Mouse (Mus musculus): ENCODE results near the gene Hist3h2a. TPM values are rescaled to one million over a fixed set of nuclear protein-coding genes. Genes with fewer than 3 reads are reported as not detected.
A peak's percentile ranks its signal among the peaks of the same experiment; 100 is the strongest.

Hist3h2a gene
- 28.2 and 33.2 TPM in 2 replicates for polyA plus RNA-seq (2012; rRNA removed)
- 25.4 and 26.0 TPM in 2 replicates for polyA plus RNA-seq (2014; fragmentation: Nextera tagmentation; extraction: Ambion mirVana)

- Histone ChIP-seq H3K36me3 (ENCODE audit: control insufficient read depth, insufficient read depth, low read length) (peaks cover 9% of the 10 kb centered on the region), H3K27ac (replicated peaks; ENCODE audit: low read depth, low read length) (peak within 1 kb of the TSS; percentile 96), H3K4me2 (replicated peaks; ENCODE audit: low read depth, low read length, severe bottlenecking) (peak within 1 kb of the TSS; percentile 86), H3K4me3 (replicated peaks; ENCODE audit: low read length) (peak within 1 kb of the TSS; percentile 68), H3K27me3 (ENCODE audit: control insufficient read depth, insufficient read depth, low read length) (no peaks in the 10 kb centered on the region), H3K9ac (ENCODE audit: low read depth, low read length, severe bottlenecking) (peak within 1 kb of the TSS; percentile 86), H3K9me3 (ENCODE audit: control insufficient read depth, low read length) (no peaks in the 10 kb centered on the region), H3K4me1 (ENCODE audit: control insufficient read depth, insufficient read depth, low read length) (peaks cover 21% of the 10 kb centered on the region; the same call in 1 of the 2 replicates)
- peak; percentile 94 for ATAC-seq (ENCODE audit: low FRiP score, low read depth)
- under 1% methylated on average over 48 of the region's 49 CpGs for WGBS
- DNase-seq (ENCODE audit: low spot score) = peak; percentile 100
- TF ChIP-seq POLR2A (IDR thresholded peaks at IDR 0.05; ENCODE audit: borderline replicate concordance, extremely low read depth, insufficient read depth, insufficient read length) = peak; percentile 90; the same call in 1 of the 2 replicates
These were observed at the start of gene Hist3h2a, which contains the start of gene Trim17 for GRCm38 (mm10) chr11:58954420-58955142. Gene Hist3h2a, plus strand, starts transcription at chr11:58954685. Gene Trim17, plus strand, starts transcription at chr11:58954685.

- 48% methylated on average over 6 of the region's 6 CpGs for WGBS
- peak; percentile 32 for DNase-seq (ENCODE audit: low spot score)
- no peak overlapping the region for H3K27ac ChIP-seq (replicated peaks; ENCODE audit: low read depth, low read length)
- no peak overlapping the region for H3K9ac ChIP-seq (ENCODE audit: low read depth, low read length, severe bottlenecking)
- no peaks in the 10 kb centered on the region for H3K27me3 ChIP-seq (ENCODE audit: control insufficient read depth, insufficient read depth, low read length)
- H3K4me1 ChIP-seq (ENCODE audit: control insufficient read depth, insufficient read depth, low read length) = peaks cover 9% of the 10 kb centered on the region
- H3K9me3 ChIP-seq (ENCODE audit: control insufficient read depth, low read length) = no peaks in the 10 kb centered on the region
- no peak for ATAC-seq (ENCODE audit: low FRiP score, low read depth)
- H3K4me2 ChIP-seq (replicated peaks; ENCODE audit: low read depth, low read length, severe bottlenecking) = peak overlapping the region; percentile 82; the same call in 1 of the 2 replicates
- peak overlapping the region; percentile 82 for H3K4me3 ChIP-seq (replicated peaks; ENCODE audit: low read length)
- peaks cover 25% of the 10 kb centered on the region for H3K36me3 ChIP-seq (ENCODE audit: control insufficient read depth, insufficient read depth, low read length)
- no peak for TF ChIP-seq POLR2A (IDR thresholded peaks at IDR 0.05; ENCODE audit: borderline replicate concordance, extremely low read depth, insufficient read depth, insufficient read length)
These were observed 49.6 kb upstream of the Hist3h2a start for GRCm38 (mm10) chr11:58904838-58905237.

GRCm38 (mm10) chr11:58913776-58914175 lies 40.7 kb upstream of the Hist3h2a start:
- H3K4me3 ChIP-seq (replicated peaks; ENCODE audit: low read length) = no peak overlapping the region
- H3K9me3 ChIP-seq (ENCODE audit: control insufficient read depth, low read length) = no peaks in the 10 kb centered on the region
- ATAC-seq (ENCODE audit: low FRiP score, low read depth) (no peak), DNase-seq (ENCODE audit: low spot score) (no peak)
- H3K36me3 ChIP-seq (ENCODE audit: control insufficient read depth, insufficient read depth, low read length) = no peaks in the 10 kb centered on the region
- no peaks in the 10 kb centered on the region for H3K27me3 ChIP-seq (ENCODE audit: control insufficient read depth, insufficient read depth, low read length)
- WGBS = 100% methylated on average over 1 of the region's 1 CpGs
- H3K4me2 ChIP-seq (replicated peaks; ENCODE audit: low read depth, low read length, severe bottlenecking) = no peak overlapping the region
- H3K27ac ChIP-seq (replicated peaks; ENCODE audit: low read depth, low read length) = no peak overlapping the region
- H3K9ac ChIP-seq (ENCODE audit: low read depth, low read length, severe bottlenecking) = peak overlapping the region; percentile 50; the same call in 1 of the 2 replicates
- TF ChIP-seq POLR2A (IDR thresholded peaks at IDR 0.05; ENCODE audit: borderline replicate concordance, extremely low read depth, insufficient read depth, insufficient read length) = no peak
- H3K4me1 ChIP-seq (ENCODE audit: control insufficient read depth, insufficient read depth, low read length) = no peaks in the 10 kb centered on the region

GRCm38 (mm10) chr11:58914461-58915028 lies 39.9 kb upstream of the Hist3h2a start:
- no peak overlapping the region for H3K27ac ChIP-seq (replicated peaks; ENCODE audit: low read depth, low read length)
- H3K27me3 ChIP-seq (ENCODE audit: control insufficient read depth, insufficient read depth, low read length) = no peaks in the 10 kb centered on the region
- H3K4me1 ChIP-seq (ENCODE audit: control insufficient read depth, insufficient read depth, low read length) = no peaks in the 10 kb centered on the region
- no peak for TF ChIP-seq POLR2A (IDR thresholded peaks at IDR 0.05; ENCODE audit: borderline replicate concordance, extremely low read depth, insufficient read depth, insufficient read length)
- H3K36me3 ChIP-seq (ENCODE audit: control insufficient read depth, insufficient read depth, low read length) = no peaks in the 10 kb centered on the region
- ATAC-seq (ENCODE audit: low FRiP score, low read depth) (no peak), DNase-seq (ENCODE audit: low spot score) (peak; percentile 49)
- peak overlapping the region; percentile 32 for H3K4me3 ChIP-seq (replicated peaks; ENCODE audit: low read length)
- no peaks in the 10 kb centered on the region for H3K9me3 ChIP-seq (ENCODE audit: control insufficient read depth, low read length)
- WGBS = 12% methylated on average over 17 of the region's 17 CpGs
- peak overlapping the region; percentile 50; the same call in 1 of the 2 replicates for H3K9ac ChIP-seq (ENCODE audit: low read depth, low read length, severe bottlenecking)
- H3K4me2 ChIP-seq (replicated peaks; ENCODE audit: low read depth, low read length, severe bottlenecking) = peak overlapping the region; percentile 53

GRCm38 (mm10) chr11:58916879-58917744 lies 37.4 kb upstream of the Hist3h2a start:
- Histone ChIP-seq H3K9me3 (ENCODE audit: control insufficient read depth, low read length) (no peaks in the 10 kb centered on the region), H3K4me2 (replicated peaks; ENCODE audit: low read depth, low read length, severe bottlenecking) (no peak overlapping the region), H3K36me3 (ENCODE audit: control insufficient read depth, insufficient read depth, low read length) (no peaks in the 10 kb centered on the region), H3K27me3 (ENCODE audit: control insufficient read depth, insufficient read depth, low read length) (no peaks in the 10 kb centered on the region), H3K27ac (replicated peaks; ENCODE audit: low read depth, low read length) (no peak overlapping the region), H3K9ac (ENCODE audit: low read depth, low read length, severe bottlenecking) (no peak overlapping the region), H3K4me3 (replicated peaks; ENCODE audit: low read length) (no peak overlapping the region), H3K4me1 (ENCODE audit: control insufficient read depth, insufficient read depth, low read length) (no peaks in the 10 kb centered on the region)
- ATAC-seq (ENCODE audit: low FRiP score, low read depth) (no peak), DNase-seq (ENCODE audit: low spot score) (peak; percentile 30)
- no peak for TF ChIP-seq POLR2A (IDR thresholded peaks at IDR 0.05; ENCODE audit: borderline replicate concordance, extremely low read depth, insufficient read depth, insufficient read length)
- WGBS = 56% methylated on average over 14 of the region's 14 CpGs
